Mouse (Mus musculus) kidney, adult 2 months (tissue): Measurements from ENCODE around the gene Rilp.

Source experiments
- CTCF ChIP-seq: fragments of 200-500 bp; conservative IDR thresholded peaks from 2 replicates; pipeline ENCODE4 v1.5.1; 2011; ENCODE audit warnings: low read depth, mild to moderate bottlenecking, control low read depth, low read length, moderate library complexity, mixed read lengths; ENCODE audit not compliant: insufficient read depth, insufficient read length
- POLR2A ChIP-seq: fragments of 200-500 bp; IDR thresholded peaks from one replicate; pipeline ENCODE4 v1.6.1; 2011; ENCODE audit warnings: low read depth, low read length, control low read depth

GRCm38 (mm10) chr11:75540710-75541581, 31.1 kb downstream of the Rilp start:
- TF ChIP-seq POLR2A = no peak
- TF ChIP-seq CTCF = no peak
